Mouse (Mus musculus) liver, embryonic 14.5 days (tissue): ENCODE data around the gene Tbx1.

Experiments used
- CTCF ChIP-seq: IDR thresholded peaks from 2 replicates; pipeline ENCODE4 v1.5.1; 2016; ENCODE audit warnings: antibody characterized with exemption, low read depth, control low read depth
- EP300 ChIP-seq: IDR thresholded peaks from 2 replicates; pipeline ENCODE4 v1.6.1; 2016; ENCODE audit warnings: antibody characterized with exemption, low read depth

GRCm38 (mm10) chr16:18613301-18613700 lies 22.8 kb upstream of the Tbx1 start:
- no peak for TF ChIP-seq EP300
- TF ChIP-seq CTCF = no peak
